Mouse (Mus musculus) frontal cortex, adult (tissue): ENCODE data around the gene Mcm3.
"Not testable (repeated sequence)": the region's sequence is repeated elsewhere in the genome, so short reads cannot be mapped to it uniquely, and the experiment has no call there.

Source experiments
- ATAC-seq: cut with Nextera tagmentation; 2 replicates; pipeline ENCODE4 v1.9.2; 2017; ENCODE audit warnings: mild to moderate bottlenecking, moderate library complexity, mixed read lengths; ENCODE audit not compliant: low TSS enrichment

The Mcm3 gene

GRCm38 (mm10) chr1:20804526-20804925 lies 15.6 kb downstream of the Mcm3 start:
- no peak for ATAC-seq

GRCm38 (mm10) chr1:20801682-20802390 lies 18.3 kb downstream of the Mcm3 start:
- ATAC-seq = peak; percentile 95

GRCm38 (mm10) chr1:20801275-20801674 lies 18.8 kb downstream of the Mcm3 start:
- ATAC-seq = no peak

- no peak for ATAC-seq
Measured at GRCm38 (mm10) chr1:20795178-20795577, 24.9 kb downstream of the Mcm3 start.

GRCm38 (mm10) chr1:20794760-20795159 lies 25.4 kb downstream of the Mcm3 start:
- no peak for ATAC-seq

GRCm38 (mm10) chr1:20791414-20791813 lies 28.7 kb downstream of the Mcm3 start:
- ATAC-seq = no peak

GRCm38 (mm10) chr1:20790517-20790916 lies 29.6 kb downstream of the Mcm3 start, which contains the start of gene Il17f:
TSS of gene Il17f (minus strand) at chr1:20790617.
- not testable (repeated sequence) for ATAC-seq

- ATAC-seq = peak; percentile 75
Measured at GRCm38 (mm10) chr1:20788419-20788818, 31.7 kb downstream of the Mcm3 start.

GRCm38 (mm10) chr1:20787046-20787445 lies 33.1 kb downstream of the Mcm3 start:
- no peak for ATAC-seq

- ATAC-seq = no peak
Measured at GRCm38 (mm10) chr1:20778366-20778765, 41.7 kb downstream of the Mcm3 start.

GRCm38 (mm10) chr1:20774026-20774730 lies 45.9 kb downstream of the Mcm3 start:
- ATAC-seq = not testable (repeated sequence)

- no peak for ATAC-seq
Measured at GRCm38 (mm10) chr1:20766526-20766925, 53.6 kb downstream of the Mcm3 start.

- ATAC-seq = no peak
Measured at GRCm38 (mm10) chr1:20761411-20761810, 58.7 kb downstream of the Mcm3 start.

- no peak; the same call in 1 of the 2 replicates for ATAC-seq
Measured at GRCm38 (mm10) chr1:20760331-20760730, 59.8 kb downstream of the Mcm3 start.

- peak; percentile 100 for ATAC-seq
Measured at GRCm38 (mm10) chr1:20759799-20760198, 60.3 kb downstream of the Mcm3 start.

GRCm38 (mm10) chr1:20757586-20757985 lies 62.5 kb downstream of the Mcm3 start:
- ATAC-seq = no peak

- 0 out of 2 replicates have a peak, but pooled peaks have one; percentile 52 for ATAC-seq
Measured at GRCm38 (mm10) chr1:20754439-20754838, 65.7 kb downstream of the Mcm3 start.
